Mouse (Mus musculus) midbrain, embryonic 12.5 days (tissue): ENCODE measurements around the gene Lyar. TPM values are rescaled to one million over a fixed set of nuclear protein-coding genes. Genes with fewer than 3 reads are reported as not detected.

Source experiments
- ATAC-seq: fragments of 200-750 bp; cut with Nextera tagmentation; 2 replicates; pipeline ENCODE4 v1.8.0; 2017; ENCODE audit warnings: low read depth, moderate TSS enrichment, moderate library complexity; ENCODE audit not compliant: low FRiP score
- H3K27ac ChIP-seq: fragments of 300-500 bp; sonication (generic); replicated peaks from 2 replicates; pipeline ENCODE4 v1.5.1; 2016; ENCODE audit warnings: mild to moderate bottlenecking
- H3K27me3 ChIP-seq: fragments of 300-500 bp; sonication (generic); 2 replicates; pipeline ENCODE4 v1.6.1; 2016; ENCODE audit warnings: mild to moderate bottlenecking
- H3K36me3 ChIP-seq: fragments of 300-500 bp; sonication (generic); 2 replicates; pipeline ENCODE4 v1.6.1; 2016
- H3K4me1 ChIP-seq: fragments of 300-500 bp; sonication (generic); 2 replicates; pipeline ENCODE4 v1.6.1; 2016
- H3K4me2 ChIP-seq: fragments of 300-500 bp; sonication (generic); replicated peaks from 2 replicates; pipeline ENCODE4 v1.6.1; 2016; ENCODE audit warnings: mild to moderate bottlenecking, moderate library complexity
- H3K4me3 ChIP-seq: fragments of 300-500 bp; sonication (generic); 2 replicates; pipeline ENCODE4 v1.5.1; 2016; ENCODE audit warnings: mild to moderate bottlenecking
- H3K9ac ChIP-seq: fragments of 300-500 bp; sonication (generic); replicated peaks from 2 replicates; pipeline ENCODE4 v1.6.1; 2016; ENCODE audit warnings: mild to moderate bottlenecking, moderate library complexity
- H3K9me3 ChIP-seq: fragments of 300-500 bp; sonication (generic); 2 replicates; pipeline ENCODE4 v1.6.1; 2016; ENCODE audit warnings: mild to moderate bottlenecking
- WGBS: fragments of 180-500 bp; shearing (Covaris S2); methylation state at CpG from one replicate; pipeline ENCODE4 v1.1.7; 2016; 5-methylcytosine and 5-hydroxymethylcytosine counted together
- polyA plus RNA-seq: library from polyadenylated mRNA; unstranded; fragments of >200 nt; fragmentation: Nextera tagmentation; extraction: Ambion mirVana; gene quantifications from 2 replicates; pipeline ENCODE4 v1.2.1, GENCODE M21; 2016

Lyar gene
- polyA plus RNA-seq, 1 experiment from 2014 or later = 100 TPM

- ATAC-seq = no peak
- WGBS = 79% methylated on average over 8 of the region's 8 CpGs
- no peaks in the 10 kb centered on the region for H3K4me1 ChIP-seq
- peaks cover 65% of the 10 kb centered on the region for H3K36me3 ChIP-seq
- no peaks in the 10 kb centered on the region for H3K9me3 ChIP-seq
- H3K9ac ChIP-seq = no peak overlapping the region
- no peak overlapping the region for H3K27ac ChIP-seq
- H3K4me3 ChIP-seq = no peak overlapping the region
- no peaks in the 10 kb centered on the region for H3K27me3 ChIP-seq
- H3K4me2 ChIP-seq = no peak overlapping the region
Observed at GRCm38 (mm10) chr5:38208985-38209384, 11.3 kb upstream of the Lyar start.

DNA sequence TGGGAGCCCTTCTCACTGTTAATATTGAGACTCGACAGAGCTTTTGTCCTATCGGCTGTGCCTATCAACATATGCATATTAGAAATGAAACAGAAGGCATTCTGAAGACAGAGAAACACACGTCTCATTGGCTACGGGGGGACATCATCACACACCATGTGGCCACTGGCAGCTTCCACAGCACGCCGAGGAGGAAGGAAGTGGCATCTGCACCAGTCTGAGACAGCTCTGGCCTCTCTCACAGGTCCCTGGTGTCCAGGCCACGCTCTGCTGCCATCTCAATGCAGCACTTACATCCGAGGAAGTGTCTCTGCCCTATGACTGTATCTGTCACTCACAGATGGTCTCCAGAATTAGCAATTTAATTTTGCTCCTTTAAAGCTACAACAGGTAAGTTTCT, 8.6 kb upstream of the Lyar start:
- no peak overlapping the region for H3K4me3 ChIP-seq
- H3K4me2 ChIP-seq = no peak overlapping the region
- WGBS = 89% methylated on average over 8 of the region's 8 CpGs
- peaks cover 74% of the 10 kb centered on the region for H3K36me3 ChIP-seq
- no peak overlapping the region for H3K9ac ChIP-seq
- no peak overlapping the region for H3K27ac ChIP-seq
- no peaks in the 10 kb centered on the region for H3K4me1 ChIP-seq
- ATAC-seq = no peak
- no peaks in the 10 kb centered on the region for H3K27me3 ChIP-seq
- H3K9me3 ChIP-seq = no peaks in the 10 kb centered on the region

DNA sequence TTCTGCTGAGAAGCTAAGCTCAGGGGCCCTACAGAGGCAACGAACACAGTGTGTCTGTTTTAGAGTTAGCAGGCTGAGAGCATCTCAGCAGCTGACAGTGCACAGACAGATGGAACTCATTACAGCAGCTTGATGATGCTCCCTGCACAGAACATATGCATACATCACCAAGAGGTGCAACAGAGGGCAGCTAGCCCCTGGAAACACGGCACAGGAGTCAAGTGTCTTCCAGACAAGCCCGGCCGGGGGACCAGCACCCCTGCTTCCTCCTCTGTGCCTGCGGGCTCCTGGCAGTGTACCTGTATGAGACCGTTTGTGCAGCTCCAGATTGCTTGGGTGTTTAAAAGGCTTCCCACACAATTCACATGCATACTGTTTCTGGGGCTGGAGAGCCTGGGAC, 7.3 kb upstream of the Lyar start:
- H3K4me1 ChIP-seq = no peaks in the 10 kb centered on the region
- no peak overlapping the region for H3K4me2 ChIP-seq
- ATAC-seq = no peak
- H3K9ac ChIP-seq = no peak overlapping the region; the same call in 1 of the 2 replicates
- no peak overlapping the region for H3K27ac ChIP-seq
- no peak overlapping the region for H3K4me3 ChIP-seq
- H3K27me3 ChIP-seq = no peaks in the 10 kb centered on the region
- H3K9me3 ChIP-seq = no peaks in the 10 kb centered on the region
- H3K36me3 ChIP-seq = peaks cover 80% of the 10 kb centered on the region
- WGBS = 90% methylated on average over 6 of the region's 6 CpGs

GRCm38 (mm10) chr5:38219771-38220307, 431 bp upstream of the Lyar start:
- ATAC-seq = peak; percentile 88
- WGBS = 1% methylated on average over 35 of the region's 35 CpGs
- no peaks in the 10 kb centered on the region for H3K27me3 ChIP-seq
- H3K27ac ChIP-seq = peak overlapping the region; percentile 71
- peaks cover 22% of the 10 kb centered on the region for H3K4me1 ChIP-seq
- no peaks in the 10 kb centered on the region for H3K9me3 ChIP-seq
- H3K9ac ChIP-seq = peak overlapping the region; percentile 89
- peak overlapping the region; percentile 77 for H3K4me3 ChIP-seq
- H3K4me2 ChIP-seq = peak overlapping the region; percentile 89
- H3K36me3 ChIP-seq = peaks cover 38% of the 10 kb centered on the region

DNA sequence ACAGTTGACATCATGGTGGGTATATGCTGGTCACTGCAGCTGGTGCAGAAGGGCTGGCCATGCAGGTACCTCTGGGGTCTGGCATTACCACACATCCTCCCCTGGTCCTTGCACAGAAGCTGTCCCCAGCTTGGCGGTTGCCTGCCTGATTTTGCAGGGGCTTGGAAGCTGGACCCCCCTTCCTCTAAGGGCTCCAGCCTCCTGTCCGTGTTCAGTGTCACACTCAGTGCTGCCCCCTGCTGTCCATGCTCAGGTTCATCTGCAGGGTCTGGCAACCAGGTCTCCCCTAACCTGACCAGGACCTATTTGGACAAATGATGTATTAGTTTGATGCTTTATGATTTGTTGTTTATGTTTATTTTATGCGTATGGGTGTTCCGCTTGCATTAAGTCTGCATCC, 15.2 kb downstream of the Lyar start:
- Histone ChIP-seq H3K9me3 (0 out of 2 replicates have a peak, but pooled peaks cover 3% of the 10 kb centered on the region), H3K9ac (no peak overlapping the region), H3K4me1 (no peaks in the 10 kb centered on the region), H3K4me3 (no peak overlapping the region), H3K27me3 (peaks cover 30% of the 10 kb centered on the region), H3K4me2 (no peak overlapping the region), H3K27ac (no peak overlapping the region), H3K36me3 (peaks cover 53% of the 10 kb centered on the region)
- no peak for ATAC-seq
- WGBS = 71% methylated on average over 4 of the region's 4 CpGs

- peaks cover 7% of the 10 kb centered on the region; the same call in 1 of the 2 replicates for H3K4me1 ChIP-seq
- no peak overlapping the region for H3K9ac ChIP-seq
- H3K4me2 ChIP-seq = no peak overlapping the region
- WGBS = 96% methylated on average over 2 of the region's 2 CpGs
- no peak overlapping the region for H3K27ac ChIP-seq
- ATAC-seq = no peak
- no peak overlapping the region for H3K4me3 ChIP-seq
- H3K27me3 ChIP-seq = peaks cover 30% of the 10 kb centered on the region
- peaks cover 41% of the 10 kb centered on the region for H3K36me3 ChIP-seq
- 0 out of 2 replicates have a peak, but pooled peaks cover 3% of the 10 kb centered on the region for H3K9me3 ChIP-seq
Observed at GRCm38 (mm10) chr5:38236627-38237026, 16.4 kb downstream of the Lyar start.

DNA sequence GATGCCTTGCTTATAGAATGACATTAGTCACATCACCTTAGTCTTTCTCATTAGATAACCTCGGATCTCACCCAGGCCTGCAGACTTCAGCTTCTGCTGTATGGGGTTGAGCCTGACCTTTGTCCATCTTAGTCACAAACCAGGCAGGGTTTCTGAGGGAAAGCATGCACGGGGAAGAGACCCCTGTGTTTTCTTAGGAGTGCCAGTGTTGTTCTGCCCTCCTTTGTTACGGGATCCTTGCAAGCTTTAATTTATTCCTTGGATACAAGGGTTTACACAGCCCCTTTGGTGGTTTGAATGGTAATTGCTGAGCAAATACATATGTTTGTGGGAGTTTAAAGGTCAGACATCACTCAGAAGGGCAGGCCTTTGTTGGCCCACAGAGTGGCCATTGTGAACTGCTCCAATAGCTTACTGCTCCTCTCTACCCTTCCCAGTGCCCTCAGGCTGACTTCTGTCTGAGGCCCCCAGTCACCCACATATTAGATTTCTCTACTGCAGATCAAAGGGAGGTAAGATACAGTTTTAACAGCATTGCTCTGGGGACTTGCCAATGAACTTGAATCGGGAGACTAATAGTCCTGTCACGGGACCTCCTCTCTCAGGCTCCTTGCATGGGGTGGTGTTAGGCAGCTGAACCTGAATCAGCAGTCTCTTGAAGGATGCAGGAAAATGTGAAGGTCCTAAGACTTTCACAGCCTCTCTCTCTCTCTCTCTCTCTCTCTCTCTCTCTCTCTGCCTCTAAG, 20.6 kb downstream of the Lyar start:
- H3K36me3 ChIP-seq = peaks cover 12% of the 10 kb centered on the region; the same call in 1 of the 2 replicates
- 33% methylated on average over 5 of the region's 5 CpGs for WGBS
- peaks cover 51% of the 10 kb centered on the region for H3K27me3 ChIP-seq
- no peak overlapping the region for H3K4me3 ChIP-seq
- ATAC-seq = peak; percentile 65; the same call in 1 of the 2 replicates
- H3K27ac ChIP-seq = no peak overlapping the region
- peaks cover 7% of the 10 kb centered on the region; the same call in 1 of the 2 replicates for H3K4me1 ChIP-seq
- no peak overlapping the region for H3K9ac ChIP-seq
- 0 out of 2 replicates have a peak, but pooled peaks cover 3% of the 10 kb centered on the region for H3K9me3 ChIP-seq
- no peak overlapping the region for H3K4me2 ChIP-seq

DNA sequence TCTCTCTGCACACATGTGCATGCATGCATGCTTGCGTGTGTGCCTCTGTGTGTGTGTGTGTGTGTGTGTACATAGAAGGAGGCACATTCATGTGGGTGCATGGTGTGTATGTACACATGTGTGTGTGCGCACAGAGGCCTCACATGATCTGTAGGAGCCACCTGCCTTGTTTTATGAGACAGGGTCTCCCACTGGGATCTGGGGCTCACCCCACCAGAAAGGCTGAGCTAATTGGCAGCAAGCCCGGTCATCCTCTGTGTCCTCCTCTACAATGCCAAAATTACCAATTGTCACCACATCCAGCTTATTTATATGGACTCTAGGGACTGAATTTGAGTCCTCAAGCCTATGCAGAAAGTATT, 21.2 kb downstream of the Lyar start:
- WGBS = 76% methylated on average over 3 of the region's 3 CpGs
- Histone ChIP-seq H3K4me3 (no peak overlapping the region), H3K27me3 (peaks cover 53% of the 10 kb centered on the region), H3K4me2 (no peak overlapping the region), H3K36me3 (peaks cover 6% of the 10 kb centered on the region; the same call in 1 of the 2 replicates), H3K4me1 (peaks cover 7% of the 10 kb centered on the region; the same call in 1 of the 2 replicates), H3K9me3 (0 out of 2 replicates have a peak, but pooled peaks cover 3% of the 10 kb centered on the region), H3K27ac (no peak overlapping the region), H3K9ac (no peak overlapping the region)
- peak; percentile 30; the same call in 1 of the 2 replicates for ATAC-seq

- peaks cover 7% of the 10 kb centered on the region; the same call in 1 of the 2 replicates for H3K4me1 ChIP-seq
- H3K27me3 ChIP-seq = peaks cover 51% of the 10 kb centered on the region
- 79% methylated on average over 6 of the region's 6 CpGs for WGBS
- no peaks in the 10 kb centered on the region for H3K9me3 ChIP-seq
- H3K27ac ChIP-seq = no peak overlapping the region
- no peak for ATAC-seq
- no peak overlapping the region for H3K4me2 ChIP-seq
- H3K9ac ChIP-seq = no peak overlapping the region
- H3K36me3 ChIP-seq = 0 out of 2 replicates have a peak, but pooled peaks cover 3% of the 10 kb centered on the region
- H3K4me3 ChIP-seq = no peak overlapping the region
Observed at GRCm38 (mm10) chr5:38241966-38242365, 21.7 kb downstream of the Lyar start.

GRCm38 (mm10) chr5:38255195-38255594, 34.9 kb downstream of the Lyar start:
- 48% methylated on average over 4 of the region's 4 CpGs for WGBS
- Histone ChIP-seq H3K4me1 (no peaks in the 10 kb centered on the region), H3K9ac (no peak overlapping the region), H3K27ac (no peak overlapping the region), H3K36me3 (no peaks in the 10 kb centered on the region), H3K4me3 (no peak overlapping the region), H3K9me3 (no peaks in the 10 kb centered on the region), H3K27me3 (peaks cover 4% of the 10 kb centered on the region; the same call in 1 of the 2 replicates), H3K4me2 (no peak overlapping the region)
- ATAC-seq = no peak

- Histone ChIP-seq H3K9ac (no peak overlapping the region), H3K27ac (no peak overlapping the region), H3K9me3 (no peaks in the 10 kb centered on the region), H3K4me1 (no peaks in the 10 kb centered on the region), H3K36me3 (no peaks in the 10 kb centered on the region), H3K27me3 (peaks cover 4% of the 10 kb centered on the region; the same call in 1 of the 2 replicates), H3K4me3 (no peak overlapping the region), H3K4me2 (no peak overlapping the region)
- 84% methylated on average over 3 of the region's 3 CpGs for WGBS
- ATAC-seq = no peak
Observed at GRCm38 (mm10) chr5:38255644-38256043, 35.4 kb downstream of the Lyar start.

DNA sequence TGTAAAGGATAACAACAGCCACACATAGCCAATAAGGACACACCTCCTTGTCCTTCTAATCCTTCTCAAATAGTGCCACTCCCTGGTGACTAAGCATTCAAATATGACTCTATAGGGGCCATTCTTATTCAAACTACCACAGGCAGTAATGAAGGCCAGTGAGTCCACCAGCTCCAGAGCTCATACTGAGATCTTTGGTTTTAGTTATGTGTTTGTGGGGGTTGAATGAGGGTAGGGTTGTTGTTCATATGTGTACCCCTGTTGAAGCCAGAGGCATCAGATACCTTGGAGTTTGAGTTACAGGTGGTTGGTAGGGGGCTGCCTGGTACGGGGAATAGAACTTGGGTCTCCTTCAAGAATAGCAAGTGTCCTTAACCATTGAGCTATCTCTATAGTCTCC, 36.3 kb downstream of the Lyar start:
- 100% methylated on average over 1 of the region's 1 CpGs for WGBS
- no peak for ATAC-seq
- Histone ChIP-seq H3K4me2 (no peak overlapping the region), H3K9ac (no peak overlapping the region), H3K27ac (no peak overlapping the region), H3K27me3 (peaks cover 4% of the 10 kb centered on the region; the same call in 1 of the 2 replicates), H3K9me3 (no peaks in the 10 kb centered on the region), H3K4me1 (peaks cover 6% of the 10 kb centered on the region), H3K4me3 (no peak overlapping the region), H3K36me3 (no peaks in the 10 kb centered on the region)
